Mouse (Mus musculus) limb, embryonic 14.5 days (tissue): ENCODE data around the gene Aak1. TPM values are rescaled to one million over a fixed set of nuclear protein-coding genes. Genes with fewer than 3 reads are reported as not detected.

Experiments used
- ATAC-seq: fragments of 200-750 bp; cut with Nextera tagmentation; 2 replicates; pipeline ENCODE4 v1.8.0; 2017; ENCODE audit warnings: low read depth, moderate number of reproducible peaks, moderate TSS enrichment; ENCODE audit not compliant: low FRiP score
- DNase-seq: peaks from one replicate; pipeline ENCODE4 v3.0.0-alpha.2; 2015; ENCODE audit warnings: low spot score
- H3K27ac ChIP-seq: fragments of 300-500 bp; sonication (generic); replicated peaks from 2 replicates; pipeline ENCODE4 v1.5.1; 2014; ENCODE audit warnings: low read depth, mild to moderate bottlenecking, low read length, moderate library complexity, mixed read lengths
- H3K27me3 ChIP-seq: fragments of 300-500 bp; sonication (generic); 2 replicates; pipeline ENCODE4 v1.6.1; 2014; ENCODE audit warnings: low read length, mixed read lengths; ENCODE audit not compliant: control insufficient read depth, insufficient read depth
- H3K36me3 ChIP-seq: fragments of 300-500 bp; sonication (generic); 2 replicates; pipeline ENCODE4 v1.6.1; 2014; ENCODE audit warnings: mild to moderate bottlenecking, low read length, moderate library complexity, mixed read lengths; ENCODE audit not compliant: control insufficient read depth, insufficient read depth
- H3K4me1 ChIP-seq: fragments of 300-500 bp; sonication (generic); 2 replicates; pipeline ENCODE4 v1.6.1; 2014; ENCODE audit warnings: antibody characterized with exemption, low read length, mixed read lengths; ENCODE audit not compliant: control insufficient read depth, insufficient read depth
- H3K4me2 ChIP-seq: fragments of 300-500 bp; sonication (generic); replicated peaks from 2 replicates; pipeline ENCODE4 v1.6.1; 2014; ENCODE audit warnings: low read depth, mild to moderate bottlenecking, low read length, moderate library complexity; ENCODE audit not compliant: severe bottlenecking
- H3K4me3 ChIP-seq: fragments of 300-500 bp; sonication (generic); replicated peaks from 2 replicates; pipeline ENCODE4 v1.5.1; 2014; ENCODE audit warnings: low read length
- H3K9ac ChIP-seq: fragments of 300-500 bp; sonication (generic); 2 replicates; pipeline ENCODE4 v1.6.1; 2014; ENCODE audit warnings: mild to moderate bottlenecking, low read depth, low read length, moderate library complexity; ENCODE audit not compliant: severe bottlenecking
- H3K9me3 ChIP-seq: fragments of 300-500 bp; sonication (generic); 2 replicates; pipeline ENCODE4 v1.6.1; 2016; ENCODE audit warnings: low read length; ENCODE audit not compliant: control insufficient read depth
- POLR2A ChIP-seq: fragments of 200-500 bp; IDR thresholded peaks from 2 replicates; pipeline ENCODE4 v1.8.0; 2012; ENCODE audit warnings: inconsistent platforms, mild to moderate bottlenecking, moderate library complexity, borderline replicate concordance; ENCODE audit not compliant: insufficient read depth, insufficient read length; ENCODE audit errors: extremely low read depth
- WGBS: fragments of 180-500 bp; shearing (Covaris S2); extraction: QIAGEN DNeasy Blood & Tissue Kit; methylation state at CpG from one replicate; pipeline ENCODE4 v1.1.7; 2014; 5-methylcytosine and 5-hydroxymethylcytosine counted together
- polyA plus RNA-seq, 2 experiments: library from polyadenylated mRNA; depleted of rRNA in 1 of 2; stranded (reverse) in 1 of 2; unstranded in 1 of 2; fragments of >200 nt; fragmentation: Nextera tagmentation in 1 of 2; extraction: Ambion mirVana in 1 of 2; gene quantifications; 2 replicates each; pipeline versions ENCODE4 v1.2.1 to v1.2.3; 2012 to 2014

Gene Aak1
- polyA plus RNA-seq, 2 experiments: 19.8 to 24.7 TPM

DNA sequence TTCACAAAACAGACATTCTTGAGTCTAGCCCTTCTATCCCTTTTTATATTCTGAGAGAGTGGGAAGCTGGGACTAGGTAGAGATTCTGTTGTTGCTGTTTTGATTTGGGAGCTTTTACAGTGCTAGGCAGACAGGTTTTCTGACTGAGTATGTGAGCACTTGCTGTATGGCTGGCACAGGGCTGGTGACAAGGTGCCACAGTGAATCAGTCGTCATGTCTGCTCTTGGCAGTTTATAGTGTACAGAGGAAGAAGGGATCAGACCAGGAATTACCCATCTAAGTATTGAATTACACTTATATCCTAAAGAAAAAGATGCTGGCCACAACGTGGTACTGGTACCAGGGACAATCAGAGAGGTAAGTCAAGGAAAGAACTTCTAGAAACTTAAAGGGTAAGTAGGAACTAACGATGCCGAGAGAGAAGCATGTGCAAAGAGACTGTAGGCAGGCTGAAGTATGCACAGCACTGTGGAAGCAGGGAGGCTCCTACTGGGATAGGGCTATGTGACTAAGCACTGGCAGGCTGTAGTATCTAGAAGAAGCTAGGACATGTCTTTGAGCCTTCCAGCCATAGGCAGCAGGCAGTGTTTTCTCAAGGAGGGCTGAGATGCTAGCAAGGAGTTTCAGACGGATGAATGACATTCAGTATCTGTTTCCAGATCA lies 67.0 kb downstream of the Aak1 start:
- no peaks in the 10 kb centered on the region for H3K36me3 ChIP-seq
- no peak overlapping the region for H3K4me3 ChIP-seq
- no peak for TF ChIP-seq POLR2A
- DNase-seq (no peak), ATAC-seq (no peak)
- H3K9me3 ChIP-seq: no peaks in the 10 kb centered on the region
- no peaks in the 10 kb centered on the region for H3K27me3 ChIP-seq
- H3K9ac ChIP-seq: no peak overlapping the region
- H3K27ac ChIP-seq: no peak overlapping the region
- H3K4me1 ChIP-seq: peaks cover 17% of the 10 kb centered on the region
- WGBS: 76% methylated on average over 5 of the region's 5 CpGs
- no peak overlapping the region for H3K4me2 ChIP-seq

DNA sequence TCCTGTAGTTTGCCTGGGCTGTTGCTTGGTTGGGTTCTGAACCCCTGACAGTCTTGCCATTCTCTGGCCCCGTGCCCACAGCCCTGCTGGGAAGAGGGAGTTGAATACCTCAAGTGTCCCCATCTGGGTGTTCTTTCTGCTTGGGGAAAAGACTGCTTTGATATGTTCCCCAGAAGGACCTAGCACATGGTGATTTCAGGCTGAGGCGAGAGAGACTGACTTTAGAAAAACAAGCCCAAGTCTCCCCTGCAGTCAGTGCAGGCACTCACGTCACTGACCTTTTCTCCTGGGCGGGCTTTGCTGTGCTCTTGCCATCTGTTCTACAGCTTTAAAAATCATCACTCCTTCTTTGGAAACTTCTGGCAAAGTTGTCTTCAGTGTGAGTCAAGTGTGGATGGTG lies 67.9 kb downstream of the Aak1 start:
- H3K27ac ChIP-seq: no peak overlapping the region
- ATAC-seq: no peak
- DNase-seq: no peak
- no peak overlapping the region for H3K4me2 ChIP-seq
- no peak overlapping the region for H3K4me3 ChIP-seq
- 57% methylated on average over 4 of the region's 4 CpGs for WGBS
- no peaks in the 10 kb centered on the region for H3K36me3 ChIP-seq
- H3K4me1 ChIP-seq: peaks cover 17% of the 10 kb centered on the region
- no peak for TF ChIP-seq POLR2A
- no peak overlapping the region for H3K9ac ChIP-seq
- H3K27me3 ChIP-seq: no peaks in the 10 kb centered on the region
- no peaks in the 10 kb centered on the region for H3K9me3 ChIP-seq

DNA sequence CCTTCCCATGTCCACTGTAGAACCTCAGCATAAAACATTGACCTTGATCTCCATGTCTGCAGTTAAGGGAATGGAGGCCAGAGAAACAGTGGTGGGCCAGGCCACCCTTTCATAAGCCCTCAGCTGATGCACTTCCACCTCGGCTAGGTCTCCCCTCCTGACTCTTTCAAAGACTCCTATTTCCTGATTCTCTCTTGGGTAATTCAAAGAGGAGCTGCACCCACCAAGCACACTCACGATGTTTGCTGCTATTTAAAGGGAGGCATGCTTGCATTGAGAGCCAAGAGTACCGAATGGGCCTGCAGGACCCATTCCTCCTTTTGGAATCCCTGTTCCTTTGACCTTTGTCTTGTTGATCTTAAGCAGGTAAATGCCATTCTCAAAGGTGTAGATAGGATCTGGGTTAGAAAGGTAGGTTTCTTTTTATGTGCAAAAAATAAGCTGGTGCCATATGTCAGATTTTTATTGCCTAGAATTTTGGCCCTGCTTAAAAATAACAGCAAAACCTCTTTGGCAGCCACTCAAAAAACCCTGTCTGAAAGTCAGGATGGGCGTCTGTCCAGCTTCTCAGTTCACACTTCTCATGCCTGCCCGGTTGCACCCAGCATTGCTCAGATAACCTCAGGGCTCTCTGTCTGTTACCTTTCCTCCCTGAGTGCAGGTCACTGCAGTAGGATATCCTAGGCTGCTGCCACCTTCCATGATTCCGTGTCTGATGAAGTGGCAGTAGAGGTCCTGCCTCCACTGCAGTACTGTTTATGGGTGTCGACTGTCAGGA lies 68.9 kb downstream of the Aak1 start:
- Histone ChIP-seq H3K9ac (no peak overlapping the region), H3K36me3 (no peaks in the 10 kb centered on the region), H3K4me1 (peaks cover 17% of the 10 kb centered on the region), H3K4me3 (no peak overlapping the region), H3K27me3 (no peaks in the 10 kb centered on the region), H3K4me2 (no peak overlapping the region), H3K27ac (no peak overlapping the region), H3K9me3 (no peaks in the 10 kb centered on the region)
- WGBS: 63% methylated on average over 7 of the region's 7 CpGs
- no peak for TF ChIP-seq POLR2A
- DNase-seq: no peak
- no peak for ATAC-seq

DNA sequence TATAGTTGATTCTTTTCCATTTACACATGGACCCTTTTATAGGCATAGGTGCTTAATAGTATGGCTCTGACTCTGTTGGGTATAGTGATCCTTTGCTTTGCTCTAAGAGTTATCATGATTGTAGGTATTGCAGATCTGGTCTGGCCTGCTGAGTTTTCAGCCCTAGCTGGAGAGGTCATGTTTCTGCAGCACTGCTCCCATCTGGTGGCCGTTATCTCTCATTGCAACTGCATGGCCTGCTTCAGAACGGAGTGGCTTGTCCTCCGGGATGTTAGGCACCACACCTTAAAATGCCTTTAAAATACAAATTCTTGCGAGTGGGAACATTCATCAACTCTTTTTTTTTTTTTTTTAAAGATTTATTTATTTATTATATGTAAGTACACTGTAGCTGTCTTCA lies 72.6 kb downstream of the Aak1 start:
- TF ChIP-seq POLR2A: no peak

DNA sequence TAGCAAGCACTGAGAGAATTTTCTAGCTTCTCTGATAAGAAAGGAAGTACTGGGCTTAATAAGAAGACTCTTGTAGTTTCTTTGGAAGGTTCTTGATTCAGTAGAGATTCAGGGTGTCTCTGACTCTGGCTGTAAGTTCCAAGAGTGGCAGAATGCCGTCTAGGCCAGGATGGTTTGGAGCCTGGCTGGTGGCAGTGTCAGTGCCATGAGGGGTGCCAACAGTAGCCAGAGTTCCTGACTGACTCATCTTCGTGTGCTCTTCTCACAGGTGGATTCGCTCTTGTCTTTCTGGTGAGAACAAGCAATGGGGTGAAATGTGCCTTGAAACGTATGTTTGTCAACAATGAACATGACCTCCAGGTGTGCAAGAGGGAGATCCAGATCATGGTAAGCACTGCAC lies 75.4 kb downstream of the Aak1 start:
- Histone ChIP-seq H3K4me3 (no peak overlapping the region), H3K4me1 (no peaks in the 10 kb centered on the region), H3K9ac (no peak overlapping the region), H3K27me3 (no peaks in the 10 kb centered on the region), H3K4me2 (no peak overlapping the region), H3K27ac (no peak overlapping the region), H3K36me3 (peaks cover 33% of the 10 kb centered on the region), H3K9me3 (no peaks in the 10 kb centered on the region)
- no peak for TF ChIP-seq POLR2A
- WGBS: 91% methylated on average over 4 of the region's 4 CpGs
- no peak for DNase-seq
- ATAC-seq: no peak

More for the DNA sequence above, 72.6 kb downstream of the Aak1 start:
- Histone ChIP-seq H3K4me1 (peaks cover 14% of the 10 kb centered on the region), H3K4me2 (no peak overlapping the region), H3K27ac (no peak overlapping the region), H3K4me3 (no peak overlapping the region), H3K36me3 (peaks cover 19% of the 10 kb centered on the region), H3K27me3 (no peaks in the 10 kb centered on the region), H3K9ac (no peak overlapping the region), H3K9me3 (no peaks in the 10 kb centered on the region)
- DNase-seq (peak; percentile 37), ATAC-seq (peak; percentile 72; the same call in 1 of the 2 replicates)
- WGBS: 17% methylated on average over 4 of the region's 4 CpGs
